Mouse (Mus musculus) myocyte (in vitro differentiated cells): Measurements from ENCODE around the gene Atp8b3. TPM values are rescaled to one million over a fixed set of nuclear protein-coding genes. Genes with fewer than 3 reads are reported as not detected.

Experiments
- H3K27me3 ChIP-seq: one replicate; pipeline ENCODE4 v1.6.1; 2011; ENCODE audit not compliant: control insufficient read depth, insufficient read depth, insufficient read length
- H3K36me3 ChIP-seq: one replicate; pipeline ENCODE4 v1.6.1; 2011; ENCODE audit not compliant: control insufficient read depth, insufficient read depth
- H3K4me2 ChIP-seq: one replicate; pipeline ENCODE4 v1.6.1; 2011; ENCODE audit warnings: low read depth, control low read depth
- H3K4me3 ChIP-seq: one replicate; pipeline ENCODE4 v1.5.1; 2011; ENCODE audit warnings: mild to moderate bottlenecking, control low read depth, moderate library complexity
- H3K79me2 ChIP-seq: one replicate; pipeline ENCODE4 v1.6.1; 2011; ENCODE audit not compliant: control insufficient read depth, insufficient read depth
- H3ac ChIP-seq: one replicate; pipeline ENCODE4 v1.6.1; 2011; ENCODE audit not compliant: control insufficient read depth, insufficient read length
- CEBPB ChIP-seq: IDR thresholded peaks from 2 replicates; pipeline ENCODE4 v1.6.1; 2011; ENCODE audit warnings: mild to moderate bottlenecking, moderate library complexity; ENCODE audit not compliant: poor library complexity, insufficient read depth, severe bottlenecking
- E2F4 ChIP-seq: IDR thresholded peaks from one replicate; pipeline ENCODE4 v1.6.1; 2011; ENCODE audit warnings: mild to moderate bottlenecking, control low read depth, moderate library complexity; ENCODE audit not compliant: insufficient read depth
- MAX ChIP-seq: IDR thresholded peaks from one replicate; pipeline ENCODE4 v1.6.1; 2011; ENCODE audit warnings: low read depth, mild to moderate bottlenecking, control low read depth
- MYOD1 ChIP-seq, 3 experiments: IDR thresholded peaks; one replicate each; pipeline ENCODE4 v1.6.1; 2011; ENCODE audit warnings: control low read depth in 2 of 3, low read depth in 2 of 3, mild to moderate bottlenecking in 2 of 3, moderate library complexity in 1 of 3; ENCODE audit not compliant: insufficient read length in 2 of 3, control insufficient read depth in 1 of 3
- MYOG ChIP-seq, 3 experiments: IDR thresholded peaks; one replicate each; pipeline ENCODE4 v1.6.1; 2011; ENCODE audit warnings: control low read depth in 2 of 3, low read depth in 2 of 3, mild to moderate bottlenecking in 2 of 3; ENCODE audit not compliant: insufficient read length in 2 of 3, control insufficient read depth in 1 of 3, insufficient read depth in 1 of 3
- POLR2A ChIP-seq: IDR thresholded peaks from one replicate; pipeline ENCODE4 v1.6.1; 2011; ENCODE audit warnings: low read depth, mild to moderate bottlenecking, control low read depth, moderate library complexity; ENCODE audit not compliant: insufficient read length
- POLR2AphosphoS2 ChIP-seq: IDR thresholded peaks from one replicate; pipeline ENCODE4 v1.6.1; 2011; ENCODE audit warnings: low read depth, control low read depth; ENCODE audit not compliant: insufficient read length
- REST ChIP-seq: IDR thresholded peaks from one replicate; pipeline ENCODE4 v1.6.1; 2011; ENCODE audit warnings: mild to moderate bottlenecking, control low read depth, moderate library complexity; ENCODE audit not compliant: insufficient read depth, insufficient read length
- SRF ChIP-seq: IDR thresholded peaks from one replicate; pipeline ENCODE4 v1.6.1; 2011; ENCODE audit warnings: low read depth; ENCODE audit not compliant: control insufficient read depth, insufficient read length
- TCF12 ChIP-seq: IDR thresholded peaks from one replicate; pipeline ENCODE4 v1.6.1; 2011; ENCODE audit warnings: mild to moderate bottlenecking, control low read depth; ENCODE audit not compliant: poor library complexity, insufficient read depth, severe bottlenecking
- TCF3 ChIP-seq: IDR thresholded peaks from one replicate; pipeline ENCODE4 v1.6.1; 2011; ENCODE audit warnings: low read depth, control low read depth; ENCODE audit not compliant: insufficient read length
- USF1 ChIP-seq: IDR thresholded peaks from one replicate; pipeline ENCODE4 v1.6.1; 2011; ENCODE audit warnings: low read depth, mild to moderate bottlenecking, control low read depth, moderate library complexity
- polyA plus RNA-seq: library from polyadenylated mRNA; unstranded; fragments of >200 nt; fragmentation: generic; extraction: Trizol; gene quantifications from one replicate; pipeline ENCODE4 v1.2.1, GENCODE M21; 2012; ENCODE audit warnings: missing spikeins

The Atp8b3 gene
- polyA plus RNA-seq, 1 experiment, result 0.08 TPM

GRCm38 (mm10) chr10:80548428-80549006 lies 9.6 kb upstream of the Atp8b3 start:
- Histone ChIP-seq H3K27me3 (no peaks in the 10 kb centered on the region), H3K4me2 (no peak overlapping the region), H3ac (no peak overlapping the region), H3K36me3 (peaks cover 8% of the 10 kb centered on the region), H3K4me3 (no peak overlapping the region), H3K79me2 (no peaks in the 10 kb centered on the region)
- TF ChIP-seq MAX (no peak), MYOG (IDR thresholded peaks at IDR 0.05; ENCODE audit: control insufficient read depth in 1 of 3, insufficient read depth in 1 of 3, insufficient read length in 2 of 3, low read depth in 2 of 3) (no peak), CEBPB (no peak), MYOD1 (IDR thresholded peaks at IDR 0.05; ENCODE audit: control insufficient read depth in 1 of 3, insufficient read length in 2 of 3, low read depth in 2 of 3) (no peak), REST (no peak), TCF3 (no peak), SRF (no peak), USF1 (no peak), POLR2A (no peak), E2F4 (no peak), TCF12 (no peak), POLR2AphosphoS2 (no peak)

- peaks cover 12% of the 10 kb centered on the region for H3K36me3 ChIP-seq
Measured at GRCm38 (mm10) chr10:80547539-80547938, 8.6 kb upstream of the Atp8b3 start.

GRCm38 (mm10) chr10:80546945-80547344 lies 8.0 kb upstream of the Atp8b3 start:
- Histone ChIP-seq H3K79me2 (no peaks in the 10 kb centered on the region), H3K27me3 (no peaks in the 10 kb centered on the region), H3K36me3 (peaks cover 12% of the 10 kb centered on the region), H3ac (no peak overlapping the region), H3K4me3 (no peak overlapping the region), H3K4me2 (no peak overlapping the region)
- TF ChIP-seq MYOG (IDR thresholded peaks at IDR 0.05; ENCODE audit: control insufficient read depth in 1 of 3, insufficient read depth in 1 of 3, insufficient read length in 2 of 3, low read depth in 2 of 3) (no peak), MAX (no peak)

More at GRCm38 (mm10) chr10:80547539-80547938, 8.6 kb upstream of the Atp8b3 start:
- H3K79me2 ChIP-seq, result no peaks in the 10 kb centered on the region
- TF ChIP-seq SRF (no peak), CEBPB (no peak), E2F4 (no peak), TCF3 (no peak), TCF12 (no peak), MYOG (IDR thresholded peaks at IDR 0.05; ENCODE audit: control insufficient read depth in 1 of 3, insufficient read depth in 1 of 3, insufficient read length in 2 of 3, low read depth in 2 of 3) (no peak), POLR2A (no peak), POLR2AphosphoS2 (no peak), MAX (no peak), REST (no peak), MYOD1 (IDR thresholded peaks at IDR 0.05; ENCODE audit: control insufficient read depth in 1 of 3, insufficient read length in 2 of 3, low read depth in 2 of 3) (no peak), USF1 (no peak)
- no peaks in the 10 kb centered on the region for H3K27me3 ChIP-seq
- no peak overlapping the region for H3ac ChIP-seq
- no peak overlapping the region for H3K4me3 ChIP-seq
- H3K4me2 ChIP-seq, result no peak overlapping the region

- Histone ChIP-seq H3K27me3 (no peaks in the 10 kb centered on the region), H3K4me2 (no peak overlapping the region), H3K36me3 (peaks cover 12% of the 10 kb centered on the region), H3K4me3 (no peak overlapping the region), H3ac (no peak overlapping the region), H3K79me2 (no peaks in the 10 kb centered on the region)
- no peak for TF ChIP-seq E2F4
- TF ChIP-seq REST, result no peak
- no peak for TF ChIP-seq POLR2AphosphoS2
- no peak for TF ChIP-seq CEBPB
- no peak for TF ChIP-seq TCF12
- TF ChIP-seq MAX, result no peak
- no peak for TF ChIP-seq MYOD1 (IDR thresholded peaks at IDR 0.05; ENCODE audit: control insufficient read depth in 1 of 3, insufficient read length in 2 of 3, low read depth in 2 of 3)
- TF ChIP-seq MYOG (IDR thresholded peaks at IDR 0.05; ENCODE audit: control insufficient read depth in 1 of 3, insufficient read depth in 1 of 3, insufficient read length in 2 of 3, low read depth in 2 of 3), result no peak
- no peak for TF ChIP-seq TCF3
- no peak for TF ChIP-seq USF1
- TF ChIP-seq SRF, result no peak
- TF ChIP-seq POLR2A, result no peak
Measured at GRCm38 (mm10) chr10:80545590-80545989, 6.7 kb upstream of the Atp8b3 start.

- H3K4me3 ChIP-seq, result no peak overlapping the region
- H3K27me3 ChIP-seq, result no peaks in the 10 kb centered on the region
- H3K36me3 ChIP-seq, result peaks cover 12% of the 10 kb centered on the region
- no peak overlapping the region for H3K4me2 ChIP-seq
- H3K79me2 ChIP-seq, result no peaks in the 10 kb centered on the region
- TF ChIP-seq POLR2AphosphoS2 (no peak), MAX (no peak), CEBPB (no peak), TCF12 (no peak), POLR2A (no peak), USF1 (no peak), E2F4 (no peak), SRF (no peak), MYOG (IDR thresholded peaks at IDR 0.05; ENCODE audit: control insufficient read depth in 1 of 3, insufficient read depth in 1 of 3, insufficient read length in 2 of 3, low read depth in 2 of 3) (no peak), MYOD1 (IDR thresholded peaks at IDR 0.05; ENCODE audit: control insufficient read depth in 1 of 3, insufficient read length in 2 of 3, low read depth in 2 of 3) (no peak), REST (no peak), TCF3 (no peak)
- H3ac ChIP-seq, result no peak overlapping the region
Measured at GRCm38 (mm10) chr10:80543873-80544272, 4.9 kb upstream of the Atp8b3 start.
